Comparison of ENCODE assay signal across 22 mouse cellular contexts in the genomic region with DNA sequence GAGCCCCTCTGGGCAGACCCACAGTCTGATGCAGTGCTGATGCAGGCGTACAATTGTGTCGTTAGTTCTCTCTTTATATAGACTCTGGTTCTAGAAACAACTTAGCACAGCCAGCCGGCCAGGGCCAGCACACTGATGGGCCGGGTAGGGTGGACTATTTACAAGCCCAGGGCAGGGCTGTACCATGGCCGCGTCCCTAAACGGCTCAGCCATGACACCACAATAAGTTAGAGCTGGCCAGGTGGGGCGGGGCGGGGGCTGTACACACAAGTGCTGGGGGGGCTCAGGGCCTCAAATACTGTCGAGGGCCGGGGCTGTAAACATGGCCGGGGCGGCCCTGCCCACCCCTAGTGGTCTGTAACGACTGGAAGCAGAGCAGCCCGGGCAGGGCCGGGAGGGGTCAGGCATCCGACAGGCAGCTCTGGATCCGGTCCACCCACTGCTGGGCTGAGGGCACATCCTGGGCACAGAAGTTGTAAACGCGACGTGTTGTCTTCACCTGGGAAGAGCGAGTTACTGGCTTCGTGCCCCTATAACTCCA. TPM values are rescaled to one million over a fixed set of nuclear protein-coding genes. Genes with fewer than 3 reads are reported as not detected.
DNase-seq lines count a peak whose midpoint lies in the region; ATAC-seq and TF ChIP-seq lines count a peak whose summit lies in the region.
"Had no signal": no experiment of that assay in that cellular context is flagged by ENCODE, and none has a peak within 500 bp of the region (broad histone marks: within the 10 kb centered on the region; RNA-seq: fewer than 3 reads in every experiment).

No protein-coding gene starts in this region.

- no peaks in the 10 kb centered on the region for H3K9me3 ChIP-seq in forebrain, embryonic 12.5 days
- H3K9me3 ChIP-seq in forebrain, embryonic 10.5 days: no peaks in the 10 kb centered on the region
- no peaks in the 10 kb centered on the region for H3K9me3 ChIP-seq in hindbrain, embryonic 13.5 days
- H3K9me3 ChIP-seq in hindbrain, embryonic 14.5 days (ENCODE audit: control insufficient read depth, low read length): no peaks in the 10 kb centered on the region
- H3K9me3 ChIP-seq in midbrain, embryonic 13.5 days: no peaks in the 10 kb centered on the region
- no peaks in the 10 kb centered on the region for H3K9me3 ChIP-seq in midbrain, embryonic 14.5 days (ENCODE audit: control insufficient read depth, low read length)
- H3K9me3 ChIP-seq: embryonic facial prominence, embryonic 15.5 days; liver, embryonic 13.5 days; megakaryocyte, embryonic 14.5 days had no signal

- no peak overlapping the region for H3K9ac ChIP-seq in forebrain, embryonic 12.5 days
- no peak overlapping the region for H3K9ac ChIP-seq in hindbrain, embryonic 13.5 days
- no peak overlapping the region for H3K9ac ChIP-seq in hindbrain, embryonic 14.5 days
- no peak overlapping the region for H3K9ac ChIP-seq in midbrain, embryonic 13.5 days (replicated peaks)
- no peak overlapping the region for H3K9ac ChIP-seq in midbrain, embryonic 14.5 days (replicated peaks; ENCODE audit: low read length)
- H3K9ac ChIP-seq: embryonic facial prominence, embryonic 15.5 days had no signal

- H3K27me3 ChIP-seq in forebrain, embryonic 12.5 days: no peaks in the 10 kb centered on the region
- H3K27me3 ChIP-seq in forebrain, embryonic 10.5 days (ENCODE audit: poor library complexity, severe bottlenecking): no peaks in the 10 kb centered on the region
- no peaks in the 10 kb centered on the region for H3K27me3 ChIP-seq in hindbrain, embryonic 13.5 days
- no peaks in the 10 kb centered on the region for H3K27me3 ChIP-seq in hindbrain, embryonic 14.5 days (ENCODE audit: control insufficient read depth, insufficient read depth, low read length)
- no peaks in the 10 kb centered on the region for H3K27me3 ChIP-seq in midbrain, embryonic 13.5 days
- H3K27me3 ChIP-seq in midbrain, embryonic 14.5 days (ENCODE audit: control insufficient read depth, insufficient read depth, low read length): no peaks in the 10 kb centered on the region
- no peaks in the 10 kb centered on the region for H3K27me3 ChIP-seq in myocyte (ENCODE audit: control insufficient read depth, insufficient read depth, insufficient read length)
- H3K27me3 ChIP-seq: embryonic facial prominence, embryonic 15.5 days; liver, embryonic 13.5 days; megakaryocyte, embryonic 14.5 days had no signal

- H3K79me2 ChIP-seq in myocyte (ENCODE audit: control insufficient read depth, insufficient read depth): no peaks in the 10 kb centered on the region

- no peak overlapping the region for H3K4me3 ChIP-seq in forebrain, embryonic 12.5 days (replicated peaks)
- no peak overlapping the region for H3K4me3 ChIP-seq in forebrain, embryonic 10.5 days
- no peak overlapping the region for H3K4me3 ChIP-seq in hindbrain, embryonic 13.5 days
- H3K4me3 ChIP-seq in hindbrain, embryonic 14.5 days (replicated peaks; ENCODE audit: low read length): no peak overlapping the region
- no peak overlapping the region for H3K4me3 ChIP-seq in midbrain, embryonic 13.5 days (replicated peaks)
- no peak overlapping the region for H3K4me3 ChIP-seq in midbrain, embryonic 14.5 days (replicated peaks; ENCODE audit: low read depth, low read length)
- H3K4me3 ChIP-seq in myocyte: no peak overlapping the region
- H3K4me3 ChIP-seq: embryonic facial prominence, embryonic 15.5 days; liver, embryonic 13.5 days had no signal

- H3ac ChIP-seq in myocyte (ENCODE audit: control insufficient read depth, insufficient read length): no peak overlapping the region

- H3K36me3 ChIP-seq in forebrain, embryonic 12.5 days (replicated peaks): peaks cover 93% of the 10 kb centered on the region
- H3K36me3 ChIP-seq in forebrain, embryonic 10.5 days (replicated peaks): peaks cover 99% of the 10 kb centered on the region
- H3K36me3 ChIP-seq in hindbrain, embryonic 13.5 days: peaks cover 99% of the 10 kb centered on the region
- peaks cover 97% of the 10 kb centered on the region for H3K36me3 ChIP-seq in hindbrain, embryonic 14.5 days (replicated peaks; ENCODE audit: control insufficient read depth, insufficient read depth)
- H3K36me3 ChIP-seq in midbrain, embryonic 13.5 days: peaks cover 95% of the 10 kb centered on the region
- peaks cover 95% of the 10 kb centered on the region for H3K36me3 ChIP-seq in midbrain, embryonic 14.5 days (ENCODE audit: control insufficient read depth, insufficient read depth, low read length)
- H3K36me3 ChIP-seq in myocyte (ENCODE audit: control insufficient read depth, insufficient read depth): peaks cover 69% of the 10 kb centered on the region

- WGBS in forebrain, embryonic 12.5 days: 93% methylated on average over 23 of the region's 23 CpGs
- WGBS in forebrain, embryonic 10.5 days: 91% methylated on average over 23 of the region's 23 CpGs
- WGBS in hindbrain, embryonic 13.5 days: 90% methylated on average over 23 of the region's 23 CpGs
- WGBS in hindbrain, embryonic 14.5 days: 93% methylated on average over 23 of the region's 23 CpGs
- WGBS in midbrain, embryonic 13.5 days: 92% methylated on average over 23 of the region's 23 CpGs
- WGBS in midbrain, embryonic 14.5 days: 93% methylated on average over 23 of the region's 23 CpGs

- DNase-seq in forebrain, embryonic 10.5 days (ENCODE audit: extremely low spot score, low spot score): no peak
- DNase-seq in hindbrain, embryonic 14.5 days (ENCODE audit: low spot score): no peak
- no peak for DNase-seq in midbrain, embryonic 14.5 days
- DNase-seq: adrenal gland, adult 8-10 months; B cell, adult 2 months; gastrocnemius, postnatal 10 days; heart, postnatal 36 days; layer of hippocampus, postnatal 36 days; liver, embryonic 13.5 days; lung, postnatal 10 days; right cerebral cortex, adult 18-20 months; thymus, postnatal 4 days had no signal

- ATAC-seq in forebrain, embryonic 12.5 days (ENCODE audit: low FRiP score): peak; percentile 25; the same call in 1 of the 2 replicates
- ATAC-seq in hindbrain, embryonic 13.5 days (ENCODE audit: low FRiP score): no peak
- no peak; the same call in 1 of the 2 replicates for ATAC-seq in hindbrain, embryonic 14.5 days (ENCODE audit: low FRiP score)
- ATAC-seq in midbrain, embryonic 13.5 days: peak; percentile 48; the same call in 1 of the 2 replicates
- no peak for ATAC-seq in midbrain, embryonic 14.5 days (ENCODE audit: low FRiP score, low TSS enrichment)
- ATAC-seq: intestine, embryonic 16.5 days had no signal

- no peak overlapping the region for H3K4me2 ChIP-seq in forebrain, embryonic 12.5 days
- no peak overlapping the region for H3K4me2 ChIP-seq in hindbrain, embryonic 13.5 days
- no peak overlapping the region for H3K4me2 ChIP-seq in hindbrain, embryonic 14.5 days (replicated peaks)
- H3K4me2 ChIP-seq in midbrain, embryonic 13.5 days (replicated peaks): no peak overlapping the region
- no peak overlapping the region for H3K4me2 ChIP-seq in midbrain, embryonic 14.5 days (ENCODE audit: low read length)
- no peak overlapping the region for H3K4me2 ChIP-seq in myocyte (ENCODE audit: low read depth)
- H3K4me2 ChIP-seq: embryonic facial prominence, embryonic 15.5 days; heart, embryonic 11.5 days; liver, embryonic 13.5 days had no signal

- H3K4me1 ChIP-seq in forebrain, embryonic 12.5 days: no peaks in the 10 kb centered on the region
- no peaks in the 10 kb centered on the region for H3K4me1 ChIP-seq in forebrain, embryonic 10.5 days
- H3K4me1 ChIP-seq in hindbrain, embryonic 13.5 days (replicated peaks): no peaks in the 10 kb centered on the region
- no peaks in the 10 kb centered on the region for H3K4me1 ChIP-seq in hindbrain, embryonic 14.5 days (replicated peaks; ENCODE audit: control insufficient read depth, insufficient read depth, low read length)
- no peaks in the 10 kb centered on the region for H3K4me1 ChIP-seq in midbrain, embryonic 13.5 days (replicated peaks)
- no peaks in the 10 kb centered on the region for H3K4me1 ChIP-seq in midbrain, embryonic 14.5 days (ENCODE audit: control insufficient read depth, insufficient read depth, low read length)
- H3K4me1 ChIP-seq: embryonic facial prominence, embryonic 15.5 days had no signal

- H3K27ac ChIP-seq in forebrain, embryonic 12.5 days: no peak overlapping the region
- no peak overlapping the region for H3K27ac ChIP-seq in forebrain, embryonic 10.5 days
- 0 out of 2 replicates have a peak overlapping the region, but pooled peaks have one; percentile 0 for H3K27ac ChIP-seq in hindbrain, embryonic 13.5 days
- H3K27ac ChIP-seq in hindbrain, embryonic 14.5 days: no peak overlapping the region
- no peak overlapping the region for H3K27ac ChIP-seq in midbrain, embryonic 13.5 days
- H3K27ac ChIP-seq in midbrain, embryonic 14.5 days (replicated peaks; ENCODE audit: low read depth, low read length): no peak overlapping the region
- H3K27ac ChIP-seq: embryonic facial prominence, embryonic 15.5 days; kidney, postnatal 0 days had no signal

- TF ChIP-seq POLR2A in myocyte (IDR thresholded peaks at IDR 0.05; ENCODE audit: insufficient read length, low read depth): peak; percentile 6

RNA-seq across cellular contexts. Expression of a gene that starts 26.8 kb away (rescaled TPM):
- polyA plus RNA-seq in forebrain, embryonic 12.5 days (2016; fragmentation: Nextera tagmentation; extraction: Ambion mirVana): 82.5 and 88.9 TPM in 2 replicates
- polyA plus RNA-seq in forebrain, embryonic 10.5 days (2016; fragmentation: Nextera tagmentation; extraction: Ambion mirVana): 80.7 and 84.9 TPM in 2 replicates
- polyA plus RNA-seq in hindbrain, embryonic 13.5 days (2015; fragmentation: Nextera tagmentation; extraction: Ambion mirVana): 78.4 and 83.3 TPM in 2 replicates
- polyA plus RNA-seq in hindbrain, embryonic 14.5 days (2014; fragmentation: Nextera tagmentation; extraction: Ambion mirVana): 99.8 and 105 TPM in 2 replicates
- 80.6 and 88.7 TPM in 2 replicates for polyA plus RNA-seq in midbrain, embryonic 13.5 days (2015; fragmentation: Nextera tagmentation; extraction: Ambion mirVana)
- polyA plus RNA-seq in midbrain, embryonic 14.5 days (2014; fragmentation: Nextera tagmentation; extraction: Ambion mirVana): 103 and 109 TPM in 2 replicates
- polyA plus RNA-seq in myocyte (2012; fragmentation: generic; extraction: Trizol): 222 TPM

RNA-seq across cellular contexts. Expression of a gene that starts 34.2 kb away (rescaled TPM):
- polyA plus RNA-seq in forebrain, embryonic 12.5 days (2016; fragmentation: Nextera tagmentation; extraction: Ambion mirVana): not detected in 2 replicates
- 0.17 and 0.23 TPM in 2 replicates for polyA plus RNA-seq in forebrain, embryonic 10.5 days (2016; fragmentation: Nextera tagmentation; extraction: Ambion mirVana)
- polyA plus RNA-seq in hindbrain, embryonic 13.5 days (2015; fragmentation: Nextera tagmentation; extraction: Ambion mirVana): not detected in 2 replicates
- polyA plus RNA-seq in hindbrain, embryonic 14.5 days (2014; fragmentation: Nextera tagmentation; extraction: Ambion mirVana): not detected in 2 replicates
- not detected in 2 replicates for polyA plus RNA-seq in midbrain, embryonic 13.5 days (2015; fragmentation: Nextera tagmentation; extraction: Ambion mirVana)
- not detected in 2 replicates for polyA plus RNA-seq in midbrain, embryonic 14.5 days (2014; fragmentation: Nextera tagmentation; extraction: Ambion mirVana)
- 71.1 TPM for polyA plus RNA-seq in myocyte (2012; fragmentation: generic; extraction: Trizol)
- polyA plus RNA-seq: cortical plate, adult 2 months had no signal

RNA-seq across cellular contexts. Expression of a gene that starts 45.9 kb away (rescaled TPM):
- polyA plus RNA-seq in forebrain, embryonic 12.5 days (2016; fragmentation: Nextera tagmentation; extraction: Ambion mirVana): not detected in 2 replicates
- not detected in 2 replicates for polyA plus RNA-seq in forebrain, embryonic 10.5 days (2016; fragmentation: Nextera tagmentation; extraction: Ambion mirVana)
- not detected in 2 replicates for polyA plus RNA-seq in hindbrain, embryonic 13.5 days (2015; fragmentation: Nextera tagmentation; extraction: Ambion mirVana)
- polyA plus RNA-seq in hindbrain, embryonic 14.5 days (2014; fragmentation: Nextera tagmentation; extraction: Ambion mirVana): not detected in 2 replicates
- polyA plus RNA-seq in midbrain, embryonic 13.5 days (2015; fragmentation: Nextera tagmentation; extraction: Ambion mirVana): not detected in 2 replicates
- polyA plus RNA-seq in midbrain, embryonic 14.5 days (2014; fragmentation: Nextera tagmentation; extraction: Ambion mirVana): not detected in 2 replicates
- 0.04 TPM for polyA plus RNA-seq in myocyte (2012; fragmentation: generic; extraction: Trizol)
- polyA plus RNA-seq: cortical plate, adult 2 months; embryonic facial prominence, embryonic 15.5 days; heart, embryonic 11.5 days had no signal

Comparison
In these comparisons a context has a peak if more than half of its experiments do, and no peak if none do; other contexts are left out.
1. ATAC-seq: peak in forebrain, embryonic 12.5 days (single experiment) and midbrain, embryonic 13.5 days (single experiment); none in hindbrain, embryonic 13.5 days (single experiment), hindbrain, embryonic 14.5 days (single experiment) and midbrain, embryonic 14.5 days (single experiment).
2. RNA of a gene that starts 34.2 kb away (polyA plus RNA-seq): 71.1 TPM in myocyte (single experiment); 0.17 to 0.23 TPM in forebrain, embryonic 10.5 days, not detected in midbrain, embryonic 14.5 days, not detected in hindbrain, embryonic 13.5 days, not detected in forebrain, embryonic 12.5 days, not detected in hindbrain, embryonic 14.5 days and not detected in midbrain, embryonic 13.5 days; every median in the first group is over 10 times any median in the second.